Mouse (Mus musculus) spleen, adult 18-20 months (tissue): Measurements from ENCODE around the gene Dynlt1f.
A peak's percentile ranks its signal among the peaks of the same experiment; 100 is the strongest.
"Not testable (repeated sequence)": the region's sequence is repeated elsewhere in the genome, so short reads cannot be mapped to it uniquely, and the experiment has no call there.

Source experiments
- DNase-seq, 2 experiments: peaks; one replicate each; pipeline ENCODE4 v3.0.0; 2022; ENCODE audit warnings: mixed read lengths in 2 of 2

The Dynlt1f gene

DNA sequence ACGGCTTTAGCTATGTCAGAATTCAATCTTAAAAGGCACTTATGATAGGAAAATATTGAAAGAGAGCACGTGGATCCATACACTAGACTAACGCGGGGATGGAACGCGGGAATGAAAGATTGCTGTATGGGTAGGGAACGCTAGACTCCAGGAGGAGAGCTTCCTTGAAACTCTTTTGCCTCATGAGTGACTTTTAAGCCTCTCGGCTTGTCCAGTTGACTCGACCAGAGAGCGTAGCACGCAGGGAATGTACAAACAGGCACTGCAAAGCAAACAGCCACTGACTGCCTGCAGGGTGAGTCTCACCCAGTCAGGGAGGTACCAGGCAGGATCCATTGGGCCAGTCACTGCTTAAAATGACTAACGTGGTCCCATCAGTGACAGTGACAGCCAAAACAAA lies 33.7 kb downstream of the Dynlt1f start:
- DNase-seq = not testable (repeated sequence)

DNA sequence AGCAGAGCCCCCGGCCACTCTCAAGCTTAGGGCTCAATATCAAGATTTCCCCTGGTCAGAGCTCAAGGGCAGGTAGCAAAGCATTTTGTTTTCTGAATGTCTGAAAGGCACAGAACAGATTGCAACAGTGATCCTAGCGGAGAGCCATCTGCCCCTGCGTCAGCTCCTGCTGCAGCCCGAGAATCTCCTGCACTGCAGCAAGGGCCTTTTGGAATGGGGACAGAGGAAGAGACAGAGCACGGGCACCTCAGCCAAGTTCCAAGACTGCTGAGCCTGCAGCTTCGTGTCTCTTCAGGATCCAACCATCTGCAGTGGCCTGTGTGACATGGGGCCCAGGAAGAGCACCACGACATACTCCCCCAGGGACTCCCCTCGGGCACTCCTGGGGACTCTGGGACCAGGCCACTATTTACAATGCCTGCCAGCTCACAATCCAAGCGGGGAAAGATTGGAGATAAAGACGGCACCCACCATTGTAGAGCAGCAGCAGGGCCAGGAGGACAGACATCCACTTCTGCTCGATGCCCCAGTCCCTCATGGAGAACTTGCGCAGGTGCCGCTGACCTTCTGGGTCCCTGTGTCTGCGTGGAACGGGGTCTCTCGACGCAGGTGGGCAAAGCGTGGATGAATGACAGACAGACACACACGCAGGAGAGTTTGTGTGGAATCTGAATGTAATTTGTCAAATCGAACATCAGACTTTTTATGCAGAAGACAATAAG lies 34.8 kb downstream of the Dynlt1f start:
- DNase-seq = not testable (repeated sequence)

DNA sequence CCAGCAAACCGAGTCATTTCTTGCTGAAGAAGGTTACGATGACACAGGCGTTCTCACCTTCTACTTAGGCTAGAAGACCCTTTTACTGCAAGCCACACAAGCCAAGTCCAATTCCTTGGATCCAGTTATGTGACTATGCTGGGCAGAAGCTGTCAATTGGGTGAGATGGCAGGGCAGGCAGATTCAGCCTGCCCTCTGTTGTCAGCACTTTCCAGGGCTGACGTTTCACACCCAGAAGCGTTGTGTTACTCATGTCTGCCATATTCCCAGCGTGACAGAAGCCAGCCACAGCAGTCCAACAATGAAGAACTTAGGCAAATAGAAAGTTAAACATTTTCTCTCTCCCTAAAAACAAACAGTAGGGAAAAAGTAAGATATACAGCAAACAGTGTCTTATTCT lies 35.7 kb downstream of the Dynlt1f start:
- DNase-seq = not testable (repeated sequence)

DNA sequence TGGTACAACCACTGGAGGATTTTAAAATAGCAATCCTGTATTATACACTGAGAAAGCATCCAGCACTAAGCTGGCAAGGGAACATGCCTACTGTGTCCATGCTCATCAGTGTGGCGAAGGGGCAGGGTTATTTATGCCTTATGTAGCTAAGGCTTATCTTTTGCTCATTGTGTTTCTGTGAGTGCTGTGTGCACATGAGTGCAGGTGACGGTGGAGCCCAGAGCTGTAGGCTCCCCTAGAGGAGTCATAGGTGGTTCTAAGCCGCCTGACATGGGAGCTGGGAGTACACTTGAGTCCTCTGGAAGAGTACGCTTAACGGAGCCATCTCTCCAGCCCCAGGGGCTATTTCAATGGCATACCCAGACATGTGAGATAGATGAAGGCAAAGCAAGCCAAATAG lies 36.4 kb downstream of the Dynlt1f start:
- DNase-seq = not testable (repeated sequence)

DNA sequence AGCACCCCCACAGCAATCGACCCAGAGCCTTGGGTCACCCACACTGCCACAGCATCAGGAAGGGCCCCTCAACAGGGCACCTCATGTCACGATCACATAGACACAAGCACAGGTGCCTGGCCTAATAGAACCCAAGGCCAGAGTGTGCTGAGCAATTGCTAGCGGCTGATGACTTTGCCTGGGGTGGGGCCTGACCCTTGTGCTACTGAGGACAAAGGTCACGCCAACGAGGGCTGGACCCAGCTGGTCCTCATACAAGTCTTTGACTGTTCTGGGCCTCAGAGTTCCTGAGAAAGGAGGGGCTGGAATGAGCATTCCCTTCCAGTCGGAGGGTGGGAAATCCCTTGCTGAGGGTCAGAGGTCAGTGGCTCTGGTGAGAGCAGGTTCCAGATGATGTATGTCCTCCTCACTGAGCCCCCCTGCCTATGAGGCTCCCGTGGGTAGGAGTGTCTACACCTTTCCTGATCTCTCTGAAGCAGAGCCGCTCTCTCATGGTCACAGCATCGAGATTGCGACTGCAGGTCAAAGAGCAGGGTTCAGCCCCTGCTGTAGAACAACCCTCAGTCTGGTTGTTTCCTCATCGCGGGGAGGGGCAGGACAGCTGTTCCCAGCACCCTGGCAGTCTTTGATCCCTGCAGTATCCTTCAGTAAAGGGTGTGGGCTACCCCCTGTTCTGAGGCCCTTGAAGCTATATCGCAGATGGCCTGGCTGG lies 37.9 kb downstream of the Dynlt1f start:
- DNase-seq = not testable (repeated sequence)

DNA sequence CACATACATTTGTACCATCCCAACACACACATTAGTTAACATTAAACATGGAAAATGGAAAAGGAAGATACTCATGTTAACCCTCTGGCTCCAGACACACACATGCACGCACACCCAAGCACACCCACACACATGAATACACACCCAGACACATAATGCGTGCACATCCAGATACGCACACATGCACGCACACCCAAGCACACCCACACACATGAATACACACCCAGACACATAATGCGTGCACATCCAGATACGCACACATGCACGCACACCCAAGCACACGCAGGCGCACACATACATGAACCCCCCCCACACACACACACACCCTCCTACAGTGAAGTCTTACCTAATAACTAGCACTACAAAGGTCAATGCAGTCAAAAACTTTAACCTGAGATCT lies 39.0 kb downstream of the Dynlt1f start:
- DNase-seq = not testable (repeated sequence)

DNA sequence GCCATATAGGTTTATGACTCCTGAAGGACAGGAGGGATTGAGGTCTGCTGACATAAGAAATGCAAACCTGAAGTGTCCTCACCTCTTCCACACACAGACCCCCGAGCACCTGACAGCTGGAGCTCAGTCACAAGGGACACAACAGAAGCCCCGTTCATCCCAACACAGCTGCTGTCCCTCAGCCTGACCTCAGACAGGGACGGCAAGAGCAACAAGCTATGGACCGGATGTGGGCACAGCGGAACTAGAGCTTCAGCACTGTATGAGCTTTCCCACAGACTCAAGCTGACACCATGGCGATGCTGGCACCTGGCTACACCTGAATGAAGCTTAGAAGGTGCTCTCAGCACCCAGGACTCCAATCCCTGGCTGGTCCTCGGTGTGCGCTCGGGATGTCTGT lies 41.4 kb downstream of the Dynlt1f start:
- DNase-seq = not testable (repeated sequence)

DNA sequence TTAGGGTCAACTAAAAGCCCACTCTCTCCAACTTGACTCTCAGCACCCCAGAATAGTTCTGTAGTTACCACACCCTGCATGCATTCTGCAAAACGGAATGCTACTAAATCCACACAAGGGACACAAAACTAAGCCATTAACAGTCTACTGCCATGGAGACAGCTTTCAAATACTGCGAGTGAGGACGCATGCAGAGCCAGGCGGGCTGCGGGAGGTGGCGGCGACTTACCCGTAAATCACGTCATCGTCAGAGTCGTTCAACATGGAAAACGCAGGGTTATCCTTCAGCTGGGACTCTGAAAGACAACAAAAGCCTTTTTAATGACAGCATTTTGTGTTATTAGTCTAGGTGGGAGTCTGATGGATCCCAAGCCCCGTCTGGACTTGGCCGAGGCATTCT lies 42.2 kb downstream of the Dynlt1f start:
- DNase-seq = not testable (repeated sequence)

DNA sequence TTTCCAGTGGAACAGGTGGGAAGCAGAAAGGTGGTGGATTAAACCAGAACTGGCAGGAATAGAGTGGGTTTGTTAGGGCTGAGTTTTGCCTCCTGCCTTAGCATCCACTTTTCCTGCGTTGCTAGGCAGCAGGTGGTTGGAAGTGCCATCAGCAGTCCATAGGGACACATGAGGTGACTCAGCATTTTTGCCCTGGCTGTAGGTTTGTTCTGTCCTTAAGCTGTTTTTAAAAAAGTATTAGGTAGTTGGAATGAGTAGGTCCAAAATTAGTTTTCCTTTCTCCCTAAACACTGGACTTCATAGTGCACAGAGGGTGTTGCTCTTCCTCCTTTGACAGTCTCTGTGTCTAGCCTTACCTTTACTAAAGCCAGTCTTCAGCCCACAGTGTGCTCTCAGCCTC lies 50.4 kb downstream of the Dynlt1f start:
- DNase-seq = not testable (repeated sequence)

DNA sequence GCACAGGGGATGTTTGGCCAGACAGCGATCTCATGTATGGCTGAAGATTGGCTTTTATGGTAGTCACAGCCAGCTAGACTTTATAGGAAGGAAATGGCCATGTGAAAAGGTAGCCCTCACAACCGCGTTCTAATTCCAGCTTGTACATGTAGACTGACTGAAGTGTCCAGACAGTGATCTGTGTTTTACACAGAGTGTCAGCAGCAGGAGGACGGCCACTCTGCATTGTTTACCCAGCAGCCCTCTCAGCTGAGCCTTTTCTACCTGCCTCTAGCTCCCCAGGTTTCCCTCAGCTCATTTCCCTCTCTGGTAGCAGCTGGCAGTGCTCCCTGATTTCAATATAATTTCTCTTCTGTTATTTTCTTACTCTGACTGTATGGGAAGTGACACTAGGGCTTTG lies 53.5 kb downstream of the Dynlt1f start:
- not testable (repeated sequence) for DNase-seq

DNA sequence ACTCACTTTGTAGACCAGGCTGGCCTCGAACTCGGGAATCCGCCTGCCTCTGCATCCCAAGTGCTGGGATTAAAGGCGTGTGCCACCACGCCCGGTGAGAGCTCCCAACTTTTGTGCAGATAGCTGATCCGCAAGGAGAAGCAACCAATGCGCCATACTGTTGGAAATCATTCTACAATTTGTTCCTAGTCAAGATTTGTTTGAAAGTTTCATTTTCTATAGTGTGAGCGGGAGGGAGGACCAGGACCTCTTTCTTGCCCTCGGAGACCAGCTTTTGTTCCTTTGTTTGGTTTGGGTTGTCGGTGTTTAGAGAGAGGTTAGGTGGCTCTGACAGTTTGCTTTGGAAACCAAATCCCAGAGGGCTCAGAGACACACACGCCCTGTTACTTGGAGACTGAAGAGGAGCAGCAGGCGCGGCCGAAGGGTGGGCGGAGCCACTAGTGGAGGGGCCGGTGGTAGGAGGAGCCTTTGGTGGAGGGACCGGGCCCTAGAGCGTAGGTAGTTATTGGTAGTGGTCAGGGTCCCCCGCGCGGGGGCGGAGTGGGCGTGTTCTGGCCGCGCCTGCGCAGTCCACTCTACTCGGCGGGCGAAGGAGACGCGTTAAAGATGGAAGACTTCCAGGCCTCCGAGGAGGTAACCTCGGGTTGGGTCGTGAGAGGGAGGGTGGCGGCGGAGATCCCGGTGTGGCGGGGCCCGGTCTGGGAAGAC lies 54.3 kb downstream of the Dynlt1f start, which contains the start of gene Dynlt1c:
Gene Dynlt1c, plus strand, starts transcription at position 468 of the 708 bp plus-strand sequence.
- DNase-seq = peak; percentile 72 to 75

DNA sequence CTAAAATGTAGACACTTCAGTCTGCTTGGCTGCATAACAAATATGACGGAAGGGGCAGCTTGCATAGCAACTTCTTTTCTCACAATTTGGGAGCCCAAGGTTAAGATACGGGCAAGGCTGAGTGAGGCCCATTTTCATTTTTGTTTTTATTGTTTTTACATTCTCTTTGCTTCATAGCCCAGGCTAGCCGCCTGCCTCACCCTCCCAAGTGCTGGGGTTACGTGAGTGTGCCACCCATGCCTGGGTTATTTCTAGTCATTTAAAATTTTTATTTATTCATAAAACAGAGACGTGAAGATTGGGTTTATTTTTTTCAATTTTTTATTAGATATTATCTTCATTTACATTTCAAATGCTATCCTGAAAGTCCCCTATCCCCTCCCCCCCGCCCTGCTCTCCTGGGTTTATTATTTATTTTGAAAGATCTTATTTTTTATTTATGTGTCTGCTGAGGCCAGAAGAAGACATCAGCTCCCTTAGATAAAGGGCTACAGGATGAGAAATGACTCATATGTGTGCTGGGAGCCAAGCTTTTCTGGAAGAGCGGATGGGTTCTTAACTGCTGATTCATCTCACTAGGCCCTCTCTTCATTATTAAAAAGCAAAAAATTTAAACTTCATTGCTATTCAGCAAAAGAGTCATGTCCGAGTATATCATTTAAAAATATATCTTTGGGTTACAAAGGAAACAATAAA lies 55.3 kb downstream of the Dynlt1f start:
- not testable (repeated sequence) for DNase-seq

DNA sequence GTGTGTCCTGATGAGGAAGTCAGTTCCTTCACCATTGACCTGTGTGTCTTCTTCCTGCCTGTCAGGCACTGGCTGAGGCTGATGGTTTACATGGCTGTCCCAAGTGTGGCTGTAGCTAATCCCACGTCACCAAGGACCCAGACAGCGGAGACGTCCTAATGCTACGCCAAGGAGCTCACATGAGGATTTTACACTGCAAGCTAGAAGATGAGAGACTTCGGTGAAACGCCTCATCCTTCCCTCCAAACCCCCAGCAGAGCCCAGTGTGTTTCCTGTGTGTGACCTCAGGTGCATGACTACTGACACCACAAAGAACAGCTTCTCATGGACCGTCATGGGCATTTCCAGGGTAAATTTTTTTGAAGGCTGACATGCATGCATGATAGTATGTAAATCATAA lies 57.3 kb downstream of the Dynlt1f start:
- DNase-seq = not testable (repeated sequence)
